Mouse (Mus musculus) heart, adult 2 months (tissue): ENCODE measurements around the gene Map3k3.
A peak's percentile ranks its signal among the peaks of the same experiment; 100 is the strongest.

Experiments used
- CTCF ChIP-seq: fragments of 200-600 bp; IDR thresholded peaks from 2 replicates; pipeline ENCODE4 v1.8.1; 2022; ENCODE audit warnings: antibody characterized with exemption, mild to moderate bottlenecking, moderate library complexity
- POLR2A ChIP-seq: fragments of 200-500 bp; IDR thresholded peaks from 2 replicates; pipeline ENCODE4 v1.6.1; 2011; ENCODE audit warnings: mild to moderate bottlenecking, low read depth, low read length, control low read depth; ENCODE audit not compliant: insufficient read depth

- peak; percentile 43 for TF ChIP-seq CTCF
- TF ChIP-seq POLR2A = no peak
Measured at GRCm38 (mm10) chr11:106170807-106171206, 86.4 kb downstream of the Map3k3 start.
